Comparison of ENCODE assay signal across 31 mouse cellular contexts in the genomic region with DNA sequence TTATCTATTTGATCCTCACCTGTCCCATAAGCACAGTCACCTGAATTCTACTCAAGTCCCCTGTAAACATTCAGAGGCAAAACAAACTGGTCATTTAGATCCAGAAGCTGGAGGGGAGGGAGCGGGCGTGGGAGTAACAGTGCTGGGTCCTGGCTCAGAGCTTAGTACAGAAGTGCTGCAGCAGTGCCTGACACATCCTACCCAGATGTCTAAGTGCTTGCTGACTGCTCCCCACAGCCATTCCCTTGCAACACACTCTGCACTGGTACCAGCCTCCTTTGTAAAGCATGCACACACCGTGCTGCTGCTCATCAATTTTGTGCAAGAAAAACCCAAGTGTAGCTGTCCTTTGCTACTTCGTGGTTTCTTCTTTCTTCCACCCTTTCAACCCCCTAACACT. TPM values are rescaled to one million over a fixed set of nuclear protein-coding genes. Genes with fewer than 3 reads are reported as not detected.
DNase-seq lines count a peak whose midpoint lies in the region; ATAC-seq and TF ChIP-seq lines count a peak whose summit lies in the region.
"Had no signal": no experiment of that assay in that cellular context is flagged by ENCODE, and none has a peak within 500 bp of the region (broad histone marks: within the 10 kb centered on the region; RNA-seq: fewer than 3 reads in every experiment).

No protein-coding gene starts in this region.

- no peak overlapping the region for H3K4me2 ChIP-seq in embryonic facial prominence, embryonic 13.5 days
- H3K4me2 ChIP-seq in kidney, postnatal 0 days (ENCODE audit: low read length), result no peak overlapping the region
- H3K4me2 ChIP-seq: embryonic facial prominence, embryonic 12.5 days; embryonic facial prominence, embryonic 15.5 days; forebrain, embryonic 12.5 days had no signal

- peaks cover 8% of the 10 kb centered on the region for H3K36me3 ChIP-seq in embryonic facial prominence, embryonic 13.5 days
- H3K36me3 ChIP-seq in embryonic facial prominence, embryonic 10.5 days (replicated peaks), result peaks cover 28% of the 10 kb centered on the region
- 0 out of 2 replicates have a peak, but pooled peaks cover 3% of the 10 kb centered on the region for H3K36me3 ChIP-seq in kidney, postnatal 0 days (ENCODE audit: insufficient read depth, low read length)
- H3K36me3 ChIP-seq: embryonic facial prominence, embryonic 15.5 days; G1E had no signal

- 0 out of 2 replicates have a peak overlapping the region, but pooled peaks have one; percentile 16 for H3K9ac ChIP-seq in embryonic facial prominence, embryonic 13.5 days
- H3K9ac ChIP-seq in kidney, postnatal 0 days (ENCODE audit: low read depth, low read length), result no peak overlapping the region
- H3K9ac ChIP-seq: embryonic facial prominence, embryonic 12.5 days; embryonic facial prominence, embryonic 15.5 days; forebrain, embryonic 12.5 days had no signal

- ATAC-seq in embryonic facial prominence, embryonic 13.5 days (ENCODE audit: insufficient number of reproducible peaks, insufficient read depth, low FRiP score, low TSS enrichment, low read depth), result no peak
- no peak for ATAC-seq in kidney, postnatal 0 days (replicated peaks; ENCODE audit: low FRiP score, low read depth)
- ATAC-seq: activated CD4-positive, CD25-positive, alpha-beta regulatory T cell, adult 4 months; CD4-positive, CD25-positive, alpha-beta regulatory T cell, adult 4 months; forebrain, embryonic 14.5 days; forebrain, embryonic 16.5 days; Patski had no signal

- no peaks in the 10 kb centered on the region for H3K9me3 ChIP-seq in embryonic facial prominence, embryonic 13.5 days
- H3K9me3 ChIP-seq in embryonic facial prominence, embryonic 10.5 days, result no peaks in the 10 kb centered on the region
- H3K9me3 ChIP-seq in kidney, postnatal 0 days (replicated peaks; ENCODE audit: low read length), result no peaks in the 10 kb centered on the region
- H3K9me3 ChIP-seq: embryonic facial prominence, embryonic 12.5 days; embryonic facial prominence, embryonic 15.5 days; forebrain, embryonic 10.5 days; forebrain, embryonic 12.5 days; G1E had no signal

- no peak for TF ChIP-seq CTCF in kidney, postnatal 0 days (IDR thresholded peaks at IDR 0.05; ENCODE audit: low read depth)

- no peak for DNase-seq in embryonic facial prominence, embryonic 10.5 days (ENCODE audit: low spot score)
- peak; percentile 27 for DNase-seq in kidney, postnatal 0 days (ENCODE audit: low spot score)
- no peak for DNase-seq in kidney, adult 9 months
- peak; percentile 18 for DNase-seq in ovary, postnatal 36 days (ENCODE audit: low spot score)
- DNase-seq in ovary, adult 18-20 months (ENCODE audit: low spot score), result no peak
- no peak for DNase-seq in gastrocnemius, postnatal 25 days
- DNase-seq: adrenal gland, adult 8-10 months; adrenal gland, postnatal 14 days; adrenal gland, postnatal 36 days; B cell, adult 2 months; cerebellum, adult 11 months; cerebellum, adult 18-20 months; cerebellum, adult 8-10 months; cerebellum, adult 9-11 months; cerebellum, postnatal 14 days; cerebellum, postnatal 36 days; embryo, embryonic 11 days had no signal

- H3K27ac ChIP-seq in embryonic facial prominence, embryonic 13.5 days, result no peak overlapping the region
- H3K27ac ChIP-seq in embryonic facial prominence, embryonic 10.5 days (replicated peaks), result no peak overlapping the region
- no peak overlapping the region for H3K27ac ChIP-seq in kidney, postnatal 0 days
- H3K27ac ChIP-seq: embryonic facial prominence, embryonic 12.5 days; embryonic facial prominence, embryonic 15.5 days; forebrain, embryonic 10.5 days; forebrain, embryonic 12.5 days had no signal

- WGBS in embryonic facial prominence, embryonic 13.5 days, result 78% methylated on average over 4 of the region's 4 CpGs
- 72% methylated on average over 4 of the region's 4 CpGs for WGBS in embryonic facial prominence, embryonic 10.5 days
- 60% methylated on average over 4 of the region's 4 CpGs for WGBS in kidney, postnatal 0 days

- no peak overlapping the region for H3K4me3 ChIP-seq in embryonic facial prominence, embryonic 13.5 days
- no peak overlapping the region for H3K4me3 ChIP-seq in embryonic facial prominence, embryonic 10.5 days
- no peak overlapping the region for H3K4me3 ChIP-seq in kidney, postnatal 0 days (replicated peaks; ENCODE audit: low read depth, low read length)
- H3K4me3 ChIP-seq: embryonic facial prominence, embryonic 12.5 days; embryonic facial prominence, embryonic 15.5 days; erythroblast, embryonic 14.5 days; forebrain, embryonic 10.5 days; forebrain, embryonic 12.5 days had no signal

- no peaks in the 10 kb centered on the region for H3K27me3 ChIP-seq in embryonic facial prominence, embryonic 13.5 days
- no peaks in the 10 kb centered on the region for H3K27me3 ChIP-seq in embryonic facial prominence, embryonic 10.5 days (replicated peaks; ENCODE audit: low read depth, poor library complexity, severe bottlenecking)
- H3K27me3 ChIP-seq in kidney, postnatal 0 days (ENCODE audit: insufficient read depth, low read length), result no peaks in the 10 kb centered on the region
- H3K27me3 ChIP-seq: CH12.LX; embryonic facial prominence, embryonic 12.5 days; embryonic facial prominence, embryonic 15.5 days; forebrain, embryonic 12.5 days; Patski had no signal

- peaks cover 5% of the 10 kb centered on the region for H3K4me1 ChIP-seq in embryonic facial prominence, embryonic 13.5 days
- H3K4me1 ChIP-seq in embryonic facial prominence, embryonic 10.5 days, result peaks cover 26% of the 10 kb centered on the region
- H3K4me1 ChIP-seq in kidney, postnatal 0 days (replicated peaks; ENCODE audit: insufficient read depth, low read length), result no peaks in the 10 kb centered on the region
- H3K4me1 ChIP-seq: forebrain, embryonic 12.5 days had no signal

RNA-seq across cellular contexts. Expression of a gene that starts 8.7 kb away (rescaled TPM):
- polyA plus RNA-seq in embryonic facial prominence, embryonic 13.5 days (2015; fragmentation: Nextera tagmentation; extraction: Ambion mirVana), result 17.7 and 18.5 TPM in 2 replicates
- polyA plus RNA-seq in embryonic facial prominence, embryonic 10.5 days (2016; fragmentation: Nextera tagmentation; extraction: Ambion mirVana), result 4.3 and 5.6 TPM in 2 replicates
- polyA plus RNA-seq in kidney, postnatal 0 days (2015; fragmentation: Nextera tagmentation; extraction: Ambion mirVana), result 1.0 TPM in 2 replicates
- total RNA-seq in gastrocnemius, postnatal 25 days (2021), result 10 to 100 TPM in 1 of 2 experiments, 1 to 10 TPM in 1; 7.4 to 15.8 TPM
- total RNA-seq: common myeloid progenitor, adult 5-6 weeks had no signal
- polyA plus RNA-seq: erythroblast, embryonic 14.5 days; G1E had no signal

Comparison
In these comparisons a context has a peak if more than half of its experiments do, and no peak if none do; other contexts are left out.
1. DNase-seq: peak in kidney, postnatal 0 days (single experiment) and ovary, postnatal 36 days (single experiment); none in embryonic facial prominence, embryonic 10.5 days (single experiment), kidney, adult 9 months (single experiment), ovary, adult 18-20 months (single experiment) and gastrocnemius, postnatal 25 days (single experiment).